Mouse (Mus musculus) lung, embryonic 14.5 days (tissue): Measurements from ENCODE around the gene Enox1. TPM values are rescaled to one million over a fixed set of nuclear protein-coding genes. Genes with fewer than 3 reads are reported as not detected.

Experiments
- ATAC-seq: fragments of 200-750 bp; cut with Nextera tagmentation; 2 replicates; pipeline ENCODE4 v1.8.0; 2017; ENCODE audit warnings: mild to moderate bottlenecking, moderate TSS enrichment, moderate library complexity; ENCODE audit not compliant: insufficient read depth
- DNase-seq: peaks from one replicate; pipeline ENCODE4 v3.0.0-alpha.2; 2015
- H3K27ac ChIP-seq: fragments of 300-500 bp; sonication (generic); 2 replicates; pipeline ENCODE4 v1.5.1; 2014; ENCODE audit warnings: low read depth, mild to moderate bottlenecking, moderate library complexity
- H3K27me3 ChIP-seq: fragments of 300-500 bp; sonication (generic); 2 replicates; pipeline ENCODE4 v1.6.1; 2014; ENCODE audit warnings: low read length, control low read depth; ENCODE audit not compliant: insufficient read depth
- H3K36me3 ChIP-seq: fragments of 300-500 bp; sonication (generic); 2 replicates; pipeline ENCODE4 v1.6.1; 2014; ENCODE audit warnings: control low read depth; ENCODE audit not compliant: insufficient read depth
- H3K4me1 ChIP-seq: fragments of 300-500 bp; sonication (generic); 2 replicates; pipeline ENCODE4 v1.6.1; 2014; ENCODE audit warnings: antibody characterized with exemption, control low read depth; ENCODE audit not compliant: insufficient read depth
- H3K4me2 ChIP-seq: fragments of 300-500 bp; sonication (generic); 2 replicates; pipeline ENCODE4 v1.6.1; 2014; ENCODE audit warnings: mild to moderate bottlenecking
- H3K4me3 ChIP-seq: fragments of 300-500 bp; sonication (generic); 2 replicates; pipeline ENCODE4 v1.5.1; 2014; ENCODE audit warnings: low read depth, low read length
- H3K9ac ChIP-seq: fragments of 300-500 bp; sonication (generic); 2 replicates; pipeline ENCODE4 v1.6.1; 2014
- H3K9me3 ChIP-seq: fragments of 300-500 bp; sonication (generic); 2 replicates; pipeline ENCODE4 v1.6.1; 2016; ENCODE audit warnings: low read depth, low read length, control low read depth
- CTCF ChIP-seq: IDR thresholded peaks from 2 replicates; pipeline ENCODE4 v1.5.1; 2016; ENCODE audit warnings: antibody characterized with exemption, low read depth
- WGBS: fragments of 180-500 bp; shearing (Covaris S2); extraction: QIAGEN DNeasy Blood & Tissue Kit; methylation state at CpG from one replicate; pipeline ENCODE4 v1.1.7; 2014; 5-methylcytosine and 5-hydroxymethylcytosine counted together
- polyA plus RNA-seq: library from polyadenylated mRNA; unstranded; fragments of >200 nt; fragmentation: Nextera tagmentation; extraction: Ambion mirVana; gene quantifications from 2 replicates; pipeline ENCODE4 v1.2.1, GENCODE M21; 2014

The Enox1 gene
- polyA plus RNA-seq, 1 experiment from 2014 or later, result 2.8 TPM

DNA sequence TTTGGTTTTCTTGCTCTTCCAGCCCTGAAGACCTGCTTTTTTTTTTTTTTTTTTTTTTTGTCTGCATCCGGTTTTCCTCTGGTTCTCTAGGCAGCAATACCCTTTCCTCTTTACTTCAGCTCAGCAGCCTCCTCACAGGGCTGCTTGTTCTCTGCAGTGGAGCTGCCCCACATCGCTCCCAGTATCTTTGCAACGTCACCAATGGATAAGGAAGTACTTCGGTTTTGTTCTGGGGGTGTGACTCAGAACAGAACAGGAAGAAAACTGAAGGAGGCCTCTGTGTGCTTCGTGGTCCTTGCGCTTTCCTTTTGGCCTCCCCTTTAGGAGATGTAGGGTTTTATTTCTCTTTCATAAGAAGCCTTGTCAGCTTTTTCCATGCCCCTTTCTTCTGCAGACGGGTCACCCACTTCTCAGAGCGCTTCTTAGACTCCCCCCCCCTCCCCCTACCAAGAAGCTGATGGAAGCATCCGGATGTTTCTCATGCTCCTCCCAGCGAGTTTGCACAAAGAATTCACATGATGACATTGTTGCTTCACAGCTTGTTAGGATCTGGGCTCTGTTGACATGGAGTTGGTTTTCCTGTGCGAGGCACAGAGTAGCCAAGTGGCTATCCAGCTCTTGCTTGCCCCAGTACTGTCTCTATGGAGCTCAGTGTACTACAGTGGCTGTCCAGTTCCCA is 187.2 kb downstream of the Enox1 start:
- Histone ChIP-seq H3K4me3 (no peak overlapping the region), H3K27ac (no peak overlapping the region), H3K4me1 (no peaks in the 10 kb centered on the region), H3K9me3 (no peaks in the 10 kb centered on the region), H3K36me3 (no peaks in the 10 kb centered on the region), H3K27me3 (no peaks in the 10 kb centered on the region), H3K4me2 (no peak overlapping the region), H3K9ac (no peak overlapping the region)
- DNase-seq (peak; percentile 30), ATAC-seq (no peak; the same call in 1 of the 2 replicates)
- WGBS, result 51% methylated on average over 11 of the region's 11 CpGs
- TF ChIP-seq CTCF, result no peak

DNA sequence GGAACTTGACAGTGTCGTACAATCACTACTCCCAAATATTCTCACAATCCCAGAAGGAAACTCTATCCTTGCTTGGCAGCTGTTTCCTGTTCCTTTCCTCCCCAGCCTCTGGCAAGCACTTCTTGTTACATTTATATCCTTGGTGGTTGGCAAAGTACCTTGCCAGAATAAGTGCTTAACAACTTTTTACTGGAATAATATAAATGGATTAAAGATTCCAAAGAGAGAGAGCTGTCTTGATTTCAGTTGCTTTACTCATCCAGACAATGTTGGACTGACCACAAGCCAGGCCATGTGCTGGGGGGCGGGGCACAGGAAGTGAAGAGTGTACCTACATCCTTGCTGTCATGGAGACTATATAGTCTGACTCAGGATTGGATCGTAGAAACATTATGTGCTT is 189.7 kb downstream of the Enox1 start:
- WGBS, result 83% methylated on average over 3 of the region's 3 CpGs
- no peaks in the 10 kb centered on the region for H3K9me3 ChIP-seq
- H3K4me1 ChIP-seq, result no peaks in the 10 kb centered on the region
- no peaks in the 10 kb centered on the region for H3K36me3 ChIP-seq
- H3K27me3 ChIP-seq, result no peaks in the 10 kb centered on the region
- no peak for TF ChIP-seq CTCF
- no peak overlapping the region for H3K4me2 ChIP-seq
- DNase-seq (no peak), ATAC-seq (no peak)
- no peak overlapping the region for H3K4me3 ChIP-seq
- H3K27ac ChIP-seq, result no peak overlapping the region
- no peak overlapping the region for H3K9ac ChIP-seq

DNA sequence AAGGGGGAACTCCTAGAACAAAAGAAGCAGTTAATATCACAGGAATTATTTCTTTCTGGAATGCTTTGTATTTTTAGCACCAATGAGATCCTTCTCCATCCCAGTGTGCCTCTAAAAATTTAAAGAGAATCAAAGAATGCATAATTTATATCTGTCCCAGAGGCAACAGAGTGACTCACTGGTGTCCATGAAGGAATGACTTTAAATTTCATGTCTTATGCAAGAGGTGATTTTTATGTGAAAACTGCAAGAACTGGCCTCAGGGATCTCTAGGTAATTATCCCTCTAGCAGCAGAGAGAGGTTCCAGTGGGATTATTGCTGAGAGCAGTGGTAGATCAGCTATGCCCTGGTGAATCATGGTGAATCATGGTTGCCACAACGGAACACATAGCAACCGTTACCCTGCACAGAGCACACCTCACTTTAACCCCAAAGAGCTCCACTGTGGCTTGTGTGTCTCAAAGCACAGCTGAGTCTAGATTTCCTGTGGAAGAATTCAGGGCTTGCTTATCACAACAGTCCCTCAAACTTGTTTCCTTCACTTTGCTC is 195.3 kb downstream of the Enox1 start:
- H3K9me3 ChIP-seq, result no peaks in the 10 kb centered on the region
- ATAC-seq (no peak), DNase-seq (no peak)
- no peak overlapping the region for H3K9ac ChIP-seq
- no peak for TF ChIP-seq CTCF
- H3K36me3 ChIP-seq, result no peaks in the 10 kb centered on the region
- WGBS, result 86% methylated on average over 2 of the region's 2 CpGs
- no peaks in the 10 kb centered on the region for H3K27me3 ChIP-seq
- H3K27ac ChIP-seq, result no peak overlapping the region
- H3K4me2 ChIP-seq, result no peak overlapping the region
- H3K4me1 ChIP-seq, result no peaks in the 10 kb centered on the region
- no peak overlapping the region for H3K4me3 ChIP-seq

DNA sequence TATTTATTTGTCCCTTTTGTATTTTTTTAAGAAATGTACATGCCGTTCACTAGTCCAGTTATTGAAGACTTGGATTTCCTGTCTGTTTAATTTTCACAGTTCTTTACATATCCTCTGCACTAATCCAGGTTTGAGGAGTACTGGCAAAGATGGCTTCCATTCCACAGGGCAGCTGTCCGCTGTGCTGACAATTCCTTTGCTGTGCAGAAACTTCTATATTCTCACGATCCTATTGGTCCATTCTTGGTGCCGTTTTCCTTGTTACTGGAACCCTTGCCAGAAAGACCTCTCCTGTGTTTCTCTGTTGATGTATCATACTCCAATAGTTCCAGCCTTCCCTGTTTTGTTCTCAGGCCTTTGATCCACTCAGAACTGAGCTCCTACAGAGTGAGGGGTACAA is 206.1 kb downstream of the Enox1 start:
- peak; percentile 34 for DNase-seq
- Histone ChIP-seq H3K9me3 (no peaks in the 10 kb centered on the region), H3K27ac (no peak overlapping the region), H3K36me3 (no peaks in the 10 kb centered on the region), H3K27me3 (no peaks in the 10 kb centered on the region), H3K4me3 (no peak overlapping the region), H3K4me2 (no peak overlapping the region), H3K4me1 (no peaks in the 10 kb centered on the region), H3K9ac (no peak overlapping the region)
- TF ChIP-seq CTCF, result no peak
- WGBS, result 70% methylated on average over 4 of the region's 4 CpGs
- ATAC-seq, result no peak

DNA sequence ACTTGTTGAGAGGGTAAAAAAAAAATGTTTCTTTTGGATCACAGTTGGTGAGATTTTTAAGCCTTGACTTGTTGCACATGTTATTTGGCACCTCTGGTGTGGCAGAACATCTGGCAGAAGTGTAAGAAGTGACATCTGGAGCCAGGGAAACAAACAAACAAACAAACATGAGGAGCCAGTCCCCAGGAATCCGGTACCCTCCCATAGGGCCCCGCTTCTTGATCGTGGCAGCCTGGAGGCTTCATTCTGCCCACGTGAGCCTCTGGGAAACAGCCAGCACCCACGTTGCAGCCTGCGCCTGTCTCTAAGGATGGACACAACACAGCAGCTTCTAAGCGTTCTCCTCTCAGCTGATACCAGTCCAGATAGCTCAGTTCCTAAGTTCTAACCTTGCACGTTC is 211.8 kb downstream of the Enox1 start:
- Histone ChIP-seq H3K9me3 (no peaks in the 10 kb centered on the region), H3K9ac (no peak overlapping the region), H3K36me3 (no peaks in the 10 kb centered on the region), H3K4me2 (no peak overlapping the region), H3K27me3 (no peaks in the 10 kb centered on the region), H3K27ac (no peak overlapping the region), H3K4me1 (no peaks in the 10 kb centered on the region), H3K4me3 (no peak overlapping the region)
- TF ChIP-seq CTCF, result no peak
- no peak for DNase-seq
- 53% methylated on average over 8 of the region's 8 CpGs for WGBS
- ATAC-seq, result no peak

DNA sequence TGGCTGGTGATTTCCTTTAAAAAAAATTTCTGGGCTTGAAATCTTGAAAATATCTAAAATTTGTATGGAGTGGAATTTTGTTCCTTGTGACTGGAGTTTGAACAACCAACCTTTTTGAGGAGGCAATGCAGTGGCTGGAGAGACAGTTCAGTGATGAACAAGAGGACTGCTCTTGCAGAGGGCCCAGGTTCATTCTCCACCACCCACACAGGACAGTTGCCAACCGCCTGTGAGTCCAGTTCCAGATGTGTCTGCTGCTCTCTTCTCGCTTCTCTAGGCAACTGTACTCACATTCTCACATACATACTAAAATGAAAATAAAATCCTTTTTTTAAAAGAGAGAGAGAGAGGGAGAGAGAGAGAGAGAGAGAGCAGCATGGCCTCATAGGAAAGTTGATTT is 212.5 kb downstream of the Enox1 start:
- WGBS, result 62% methylated on average over 2 of the region's 2 CpGs
- H3K27ac ChIP-seq, result no peak overlapping the region
- no peak overlapping the region for H3K4me3 ChIP-seq
- no peaks in the 10 kb centered on the region for H3K4me1 ChIP-seq
- H3K4me2 ChIP-seq, result no peak overlapping the region
- no peaks in the 10 kb centered on the region for H3K9me3 ChIP-seq
- H3K27me3 ChIP-seq, result no peaks in the 10 kb centered on the region
- no peaks in the 10 kb centered on the region for H3K36me3 ChIP-seq
- no peak overlapping the region for H3K9ac ChIP-seq
- no peak for ATAC-seq
- DNase-seq, result no peak
- TF ChIP-seq CTCF, result no peak

DNA sequence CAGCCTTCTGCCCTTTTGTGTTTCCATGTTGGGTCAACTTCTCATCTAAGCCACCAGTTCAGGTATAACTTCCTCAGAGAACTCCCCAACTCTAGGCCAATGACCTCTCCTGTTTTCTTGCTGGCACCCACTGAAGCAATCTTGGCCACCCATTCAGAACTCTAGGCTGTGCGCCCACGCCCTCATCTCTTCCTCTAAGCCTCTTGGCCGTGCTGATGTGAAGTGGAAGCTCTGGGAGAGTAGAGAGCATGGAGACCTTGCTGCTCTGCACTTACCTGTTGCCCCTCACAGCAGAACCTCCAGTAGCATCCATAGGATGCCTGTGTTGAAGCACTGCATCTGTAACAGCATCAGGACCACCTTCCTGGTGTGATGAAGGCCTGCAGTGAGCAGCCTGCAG is 214.0 kb downstream of the Enox1 start:
- Histone ChIP-seq H3K9me3 (no peaks in the 10 kb centered on the region), H3K27me3 (no peaks in the 10 kb centered on the region), H3K4me2 (no peak overlapping the region), H3K27ac (no peak overlapping the region), H3K4me3 (no peak overlapping the region), H3K4me1 (no peaks in the 10 kb centered on the region), H3K36me3 (no peaks in the 10 kb centered on the region), H3K9ac (no peak overlapping the region)
- ATAC-seq (no peak), DNase-seq (no peak)
- 75% methylated on average over 3 of the region's 3 CpGs for WGBS
- no peak for TF ChIP-seq CTCF
